In the genomic region with DNA sequence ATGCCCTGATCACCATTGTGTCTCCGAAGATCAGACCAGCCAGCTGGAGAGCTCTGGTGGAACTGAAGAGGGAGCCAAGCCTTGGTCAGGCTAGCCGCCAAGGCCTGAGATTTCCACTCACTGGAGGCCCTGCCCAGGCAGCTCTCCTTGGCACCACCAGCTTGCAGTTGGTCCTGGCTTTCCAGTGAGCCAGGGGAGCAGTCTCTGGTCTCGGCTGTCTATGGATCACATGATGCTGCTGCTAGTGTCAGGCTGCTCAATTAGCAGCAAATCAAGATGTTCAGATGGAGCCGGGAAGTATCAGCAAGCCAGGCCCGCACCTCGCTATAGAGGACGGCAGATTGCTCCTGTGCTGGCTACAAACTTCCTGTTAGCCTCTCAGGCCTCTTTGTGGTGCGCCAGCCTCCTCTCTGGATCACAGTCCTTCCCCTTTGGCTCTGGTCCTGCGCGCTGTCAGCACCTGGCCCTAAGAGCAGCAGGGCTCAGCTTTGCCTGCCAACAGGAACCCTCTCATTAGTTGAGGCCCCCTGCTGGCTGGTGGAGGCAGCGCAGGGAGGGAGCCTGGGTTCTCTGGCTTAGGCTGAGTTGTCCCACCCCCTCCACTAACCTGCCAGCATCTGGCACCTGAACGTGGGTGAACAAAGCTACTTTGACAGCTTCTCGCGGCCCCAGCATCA, we compare ENCODE assay signal across 8 mouse cellular contexts.
DNase-seq lines count a peak whose midpoint lies in the region; ATAC-seq lines count a peak whose summit lies in the region.

No protein-coding gene starts in this region.

- H3K36me3 ChIP-seq in lung, embryonic 16.5 days (ENCODE audit: control insufficient read depth, insufficient read depth, low read length), result no peaks in the 10 kb centered on the region

- 13% methylated on average over 14 of the region's 14 CpGs for WGBS in lung, embryonic 16.5 days

- DNase-seq in ZHBTc4 (ENCODE audit: low read depth, low spot score), result peak; percentile 75
- DNase-seq in cerebellum, postnatal 14 days, result peak; percentile 93 to 96
- DNase-seq in frontal cortex, postnatal 10 days (ENCODE audit: low spot score in 2 of 2), result peak; percentile 65 to 77
- peak; percentile 97 for DNase-seq in heart, postnatal 4 days
- peak; percentile 62 for DNase-seq in layer of hippocampus, adult 9-11 months
- peak; percentile 81 for DNase-seq in retina, embryonic 14.5 days (ENCODE audit: low spot score)
- no peak for DNase-seq in MN1 (ENCODE audit: low spot score)

- no peak overlapping the region for H3K4me3 ChIP-seq in lung, embryonic 16.5 days (ENCODE audit: low read length)

- ATAC-seq in lung, embryonic 16.5 days (ENCODE audit: low read depth), result peak; percentile 89

- H3K4me1 ChIP-seq in lung, embryonic 16.5 days (replicated peaks; ENCODE audit: control insufficient read depth, insufficient read depth, low read length), result peaks cover 13% of the 10 kb centered on the region

- peak overlapping the region; percentile 28; the same call in 1 of the 2 replicates for H3K9ac ChIP-seq in lung, embryonic 16.5 days (ENCODE audit: low read length)

- peak overlapping the region; percentile 30 for H3K4me2 ChIP-seq in lung, embryonic 16.5 days (ENCODE audit: low read depth, low read length)

- H3K9me3 ChIP-seq in lung, embryonic 16.5 days (ENCODE audit: control insufficient read depth, low read length), result no peaks in the 10 kb centered on the region

- no peaks in the 10 kb centered on the region for H3K27me3 ChIP-seq in lung, embryonic 16.5 days (ENCODE audit: control insufficient read depth, insufficient read depth, low read depth, low read length)

- H3K27ac ChIP-seq in lung, embryonic 16.5 days (ENCODE audit: low read length), result peak overlapping the region; percentile 30; the same call in 1 of the 2 replicates
